In the genomic region with DNA sequence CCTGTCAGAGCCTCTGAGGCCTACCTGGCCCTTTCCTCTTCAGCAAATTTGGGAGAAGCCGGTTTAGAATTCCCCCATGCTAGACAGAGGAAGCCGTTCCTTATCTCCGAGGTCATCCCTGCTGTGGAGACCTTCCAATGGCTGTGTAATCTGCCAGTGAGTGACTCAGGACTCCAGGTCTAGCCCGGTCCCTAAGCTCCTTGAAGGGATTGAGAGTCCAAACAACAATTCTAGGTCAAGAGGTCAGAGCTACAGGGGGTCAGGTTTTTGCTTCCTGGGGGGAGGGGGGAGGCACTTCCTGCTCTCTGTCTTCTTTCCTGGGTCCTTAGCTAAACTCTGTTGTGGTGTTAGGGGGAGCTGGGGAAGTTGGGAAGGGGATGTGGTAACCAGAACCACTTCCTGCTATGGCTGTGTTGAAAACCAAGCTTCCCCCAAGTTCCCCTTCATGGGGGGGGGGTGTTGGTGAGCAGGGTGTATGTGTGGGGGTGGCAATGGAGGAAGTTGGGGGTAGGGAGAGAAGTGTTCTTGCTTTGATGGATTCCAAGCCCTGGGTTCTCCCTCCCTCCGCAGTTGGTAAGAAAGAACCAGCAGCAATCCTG, we compare ENCODE assay signal across 11 mouse cellular contexts. TPM values are rescaled to one million over a fixed set of nuclear protein-coding genes. Genes with fewer than 3 reads are reported as not detected.
DNase-seq lines count a peak whose midpoint lies in the region; ATAC-seq and TF ChIP-seq lines count a peak whose summit lies in the region.
"Had no signal": no experiment of that assay in that cellular context is flagged by ENCODE, and none has a peak within 500 bp of the region (broad histone marks: within the 10 kb centered on the region; RNA-seq: fewer than 3 reads in every experiment).

No protein-coding gene starts in this region.

- H3K9ac ChIP-seq in midbrain, embryonic 15.5 days: no peak overlapping the region
- H3K9ac ChIP-seq: forebrain, embryonic 13.5 days had no signal

- DNase-seq in adrenal gland, postnatal 36 days: peak; percentile 44 to 58
- DNase-seq in adrenal gland, adult 8-10 months: no peak
- DNase-seq in CD4-positive helper T cell, adult 2 months (ENCODE audit: low read depth, low spot score): peak; percentile 82
- DNase-seq in natural killer cell, adult 2 months (ENCODE audit: low spot score in 2 of 2): peak; percentile 50 to 63
- no peak for DNase-seq in left cerebral cortex, adult 2 months (ENCODE audit: extremely low spot score in 1 of 2, low spot score in 2 of 2)
- DNase-seq: cerebellum, adult 9-10 months had no signal

- no peak overlapping the region for H3K27ac ChIP-seq in left cerebral cortex, adult 2 months
- no peak overlapping the region for H3K27ac ChIP-seq in midbrain, embryonic 15.5 days
- H3K27ac ChIP-seq: forebrain, embryonic 13.5 days; hindbrain, embryonic 10.5 days had no signal

- no peak for TF ChIP-seq CTCF in left cerebral cortex, adult 2 months (IDR thresholded peaks at IDR 0.05)

- intact Hi-C loops in left cerebral cortex, adult 2 months (cut with DNase I): no loop called here

- H3K36me3 ChIP-seq in midbrain, embryonic 15.5 days (replicated peaks): no peaks in the 10 kb centered on the region
- H3K36me3 ChIP-seq: hindbrain, embryonic 10.5 days had no signal

- 14% methylated on average over 5 of the region's 5 CpGs for WGBS in midbrain, embryonic 15.5 days

- peak; percentile 86 for ATAC-seq in granulocyte monocyte progenitor cell, adult 5-6 weeks (replicated peaks; ENCODE audit: poor library complexity, severe bottlenecking)
- ATAC-seq in midbrain, embryonic 15.5 days (replicated peaks): no peak
- ATAC-seq in frontal cortex, adult (ENCODE audit: low TSS enrichment): no peak
- ATAC-seq: forebrain, embryonic 13.5 days had no signal

- peaks cover 26% of the 10 kb centered on the region for H3K4me1 ChIP-seq in midbrain, embryonic 15.5 days

- no peaks in the 10 kb centered on the region for H3K9me3 ChIP-seq in midbrain, embryonic 15.5 days
- H3K9me3 ChIP-seq: forebrain, embryonic 13.5 days; hindbrain, embryonic 10.5 days had no signal

- peaks cover 12% of the 10 kb centered on the region for H3K27me3 ChIP-seq in midbrain, embryonic 15.5 days (replicated peaks)

- H3K4me3 ChIP-seq in left cerebral cortex, adult 2 months: no peak overlapping the region
- no peak overlapping the region for H3K4me3 ChIP-seq in midbrain, embryonic 15.5 days
- H3K4me3 ChIP-seq: forebrain, embryonic 13.5 days; hindbrain, embryonic 10.5 days had no signal

- no peak overlapping the region for H3K4me2 ChIP-seq in midbrain, embryonic 15.5 days
- H3K4me2 ChIP-seq: forebrain, embryonic 13.5 days had no signal

RNA-seq across cellular contexts. Expression of a gene that starts 2.2 kb away (rescaled TPM):
- total RNA-seq in adrenal gland, postnatal 36 days (2021): under 1 TPM; 0.56 to 0.60 TPM
- 1 to 10 TPM in 1 of 4 experiments, under 1 TPM in 3; 0.49 to 1.4 (median 0.84) TPM for total RNA-seq in adrenal gland, adult 8-10 months (2022)
- total RNA-seq in granulocyte monocyte progenitor cell, adult 5-6 weeks (2014; fragmentation: Nextera tagmentation): 0.95 TPM in 1 of 2 replicates, not detected in the other
- 10.0 and 10.7 TPM in 2 replicates for total RNA-seq in granulocyte monocyte progenitor cell, adult 5-6 weeks (2017)
- total RNA-seq in left cerebral cortex, adult 2 months (2021): 1 to 10 TPM; 1.4 TPM
- 28.9 and 34.3 TPM in 2 replicates for polyA plus RNA-seq in midbrain, embryonic 15.5 days (2015; fragmentation: Nextera tagmentation; extraction: Ambion mirVana)

RNA-seq across cellular contexts. Expression of a gene that starts 17.8 kb away (rescaled TPM):
- 1 to 10 TPM; 4.3 to 7.9 TPM for total RNA-seq in adrenal gland, postnatal 36 days (2021)
- 10 to 100 TPM in 3 of 4 experiments, 1 to 10 TPM in 1; 6.7 to 18.3 (median 14.0) TPM for total RNA-seq in adrenal gland, adult 8-10 months (2022)
- total RNA-seq in granulocyte monocyte progenitor cell, adult 5-6 weeks (2014; fragmentation: Nextera tagmentation): 0.21 TPM in 1 of 2 replicates, not detected in the other
- 0.43 TPM in 1 of 2 replicates, not detected in the other for total RNA-seq in granulocyte monocyte progenitor cell, adult 5-6 weeks (2017)
- total RNA-seq in left cerebral cortex, adult 2 months (2021): 100 to 1,000 TPM; 575 to 581 TPM
- 63.8 and 64.0 TPM in 2 replicates for polyA plus RNA-seq in midbrain, embryonic 15.5 days (2015; fragmentation: Nextera tagmentation; extraction: Ambion mirVana)

RNA-seq across cellular contexts. Expression of a gene that starts 31.2 kb away (rescaled TPM):
- 10 to 100 TPM; 14.8 to 18.3 TPM for total RNA-seq in adrenal gland, postnatal 36 days (2021)
- total RNA-seq in adrenal gland, adult 8-10 months (2022): 10 to 100 TPM; 17.3 to 26.7 (median 20.3) TPM
- total RNA-seq in granulocyte monocyte progenitor cell, adult 5-6 weeks (2014; fragmentation: Nextera tagmentation): 11.5 and 16.3 TPM in 2 replicates
- total RNA-seq in granulocyte monocyte progenitor cell, adult 5-6 weeks (2017): 5.6 and 7.5 TPM in 2 replicates
- total RNA-seq in left cerebral cortex, adult 2 months (2021): 10 to 100 TPM; 27.2 to 28.0 TPM
- 17.8 and 18.9 TPM in 2 replicates for polyA plus RNA-seq in midbrain, embryonic 15.5 days (2015; fragmentation: Nextera tagmentation; extraction: Ambion mirVana)

Comparison
In these comparisons a context has a peak if more than half of its experiments do, and no peak if none do; other contexts are left out.
1. DNase-seq: peak in adrenal gland, postnatal 36 days (2 of 2), CD4-positive helper T cell, adult 2 months (single experiment) and natural killer cell, adult 2 months (2 of 2); none in adrenal gland, adult 8-10 months (single experiment) and left cerebral cortex, adult 2 months (0 of 2).
2. RNA of a gene that starts 17.8 kb away (total RNA-seq): 575 to 581 TPM in left cerebral cortex, adult 2 months; 6.7 to 18.3 TPM in adrenal gland, adult 8-10 months, 4.3 to 7.9 TPM in adrenal gland, postnatal 36 days and 0.21 to 0.43 TPM in granulocyte monocyte progenitor cell, adult 5-6 weeks; every median in the first group is over 10 times any median in the second.